Mouse (Mus musculus): ENCODE results near the gene Rufy2. TPM values are rescaled to one million over a fixed set of nuclear protein-coding genes. Genes with fewer than 3 reads are reported as not detected.

The Rufy2 gene
- polyA plus RNA-seq, 1 experiment: not detected

- H3K27ac ChIP-seq (ENCODE audit: insufficient read depth, low read depth, low read length): no peak overlapping the region
These were observed 28.2 kb downstream of the Rufy2 start for GRCm38 (mm10) chr10:63008193-63008592.

GRCm38 (mm10) chr10:63010268-63010667 lies 30.2 kb downstream of the Rufy2 start:
- Histone ChIP-seq H3K4me3 (ENCODE audit: insufficient read depth, low read depth, low read length) (no peak overlapping the region), H3K27ac (ENCODE audit: insufficient read depth, low read depth, low read length) (no peak overlapping the region), H3K4me1 (ENCODE audit: control insufficient read depth, insufficient read depth, low read length) (no peaks in the 10 kb centered on the region)
- TF ChIP-seq POLR2A (IDR thresholded peaks at IDR 0.05; ENCODE audit: insufficient read depth, low read depth, low read length): no peak
- TF ChIP-seq CTCF (IDR thresholded peaks at IDR 0.05; ENCODE audit: insufficient read depth, low read depth, low read length): no peak
- 67% methylated on average over 4 of the region's 4 CpGs for WGBS

More at GRCm38 (mm10) chr10:63008193-63008592, 28.2 kb downstream of the Rufy2 start:
- WGBS: 53% methylated on average over 3 of the region's 3 CpGs
- H3K4me1 ChIP-seq (ENCODE audit: control insufficient read depth, insufficient read depth, low read length): no peaks in the 10 kb centered on the region
- no peak overlapping the region for H3K4me3 ChIP-seq (ENCODE audit: insufficient read depth, low read depth, low read length)
- no peak for TF ChIP-seq POLR2A (IDR thresholded peaks at IDR 0.05; ENCODE audit: insufficient read depth, low read depth, low read length)
- no peak for TF ChIP-seq CTCF (IDR thresholded peaks at IDR 0.05; ENCODE audit: insufficient read depth, low read depth, low read length)

GRCm38 (mm10) chr10:63011556-63011955 lies 31.5 kb downstream of the Rufy2 start:
- H3K4me1 ChIP-seq (ENCODE audit: control insufficient read depth, insufficient read depth, low read length): no peaks in the 10 kb centered on the region
- 83% methylated on average over 6 of the region's 6 CpGs for WGBS
- no peak for TF ChIP-seq POLR2A (IDR thresholded peaks at IDR 0.05; ENCODE audit: insufficient read depth, low read depth, low read length)
- no peak for TF ChIP-seq CTCF (IDR thresholded peaks at IDR 0.05; ENCODE audit: insufficient read depth, low read depth, low read length)
- H3K27ac ChIP-seq (ENCODE audit: insufficient read depth, low read depth, low read length): no peak overlapping the region
- no peak overlapping the region for H3K4me3 ChIP-seq (ENCODE audit: insufficient read depth, low read depth, low read length)

GRCm38 (mm10) chr10:63013476-63013875 lies 33.5 kb downstream of the Rufy2 start:
- 33% methylated on average over 3 of the region's 3 CpGs for WGBS
- H3K27ac ChIP-seq (ENCODE audit: insufficient read depth, low read depth, low read length): no peak overlapping the region
- H3K4me1 ChIP-seq (ENCODE audit: control insufficient read depth, insufficient read depth, low read length): no peaks in the 10 kb centered on the region
- no peak for TF ChIP-seq POLR2A (IDR thresholded peaks at IDR 0.05; ENCODE audit: insufficient read depth, low read depth, low read length)
- no peak for TF ChIP-seq CTCF (IDR thresholded peaks at IDR 0.05; ENCODE audit: insufficient read depth, low read depth, low read length)
- H3K4me3 ChIP-seq (ENCODE audit: insufficient read depth, low read depth, low read length): no peak overlapping the region

- TF ChIP-seq CTCF (IDR thresholded peaks at IDR 0.05; ENCODE audit: insufficient read depth, low read depth, low read length): no peak
- no peak for TF ChIP-seq POLR2A (IDR thresholded peaks at IDR 0.05; ENCODE audit: insufficient read depth, low read depth, low read length)
- Histone ChIP-seq H3K4me1 (ENCODE audit: control insufficient read depth, insufficient read depth, low read length) (0 out of 2 replicates have a peak, but pooled peaks cover 2% of the 10 kb centered on the region), H3K4me3 (ENCODE audit: insufficient read depth, low read depth, low read length) (no peak overlapping the region), H3K27ac (ENCODE audit: insufficient read depth, low read depth, low read length) (no peak overlapping the region)
- 86% methylated on average over 9 of the region's 9 CpGs for WGBS
These were observed 34.1 kb downstream of the Rufy2 start for GRCm38 (mm10) chr10:63014168-63014567.

- TF ChIP-seq POLR2A (IDR thresholded peaks at IDR 0.05; ENCODE audit: insufficient read depth, low read depth, low read length) (no peak), CTCF (IDR thresholded peaks at IDR 0.05; ENCODE audit: insufficient read depth, low read depth, low read length) (no peak)
- 70% methylated on average over 6 of the region's 6 CpGs for WGBS
- Histone ChIP-seq H3K4me3 (ENCODE audit: insufficient read depth, low read depth, low read length) (no peak overlapping the region), H3K27ac (ENCODE audit: insufficient read depth, low read depth, low read length) (no peak overlapping the region), H3K4me1 (ENCODE audit: control insufficient read depth, insufficient read depth, low read length) (peaks cover 4% of the 10 kb centered on the region; the same call in 1 of the 2 replicates)
These were observed 39.3 kb downstream of the Rufy2 start for GRCm38 (mm10) chr10:63019304-63019703.

- Histone ChIP-seq H3K4me1 (ENCODE audit: control insufficient read depth, insufficient read depth, low read length) (peaks cover 7% of the 10 kb centered on the region; the same call in 1 of the 2 replicates), H3K4me3 (ENCODE audit: insufficient read depth, low read depth, low read length) (peak overlapping the region; percentile 22), H3K27ac (ENCODE audit: insufficient read depth, low read depth, low read length) (no peak overlapping the region)
- WGBS: 11% methylated on average over 4 of the region's 4 CpGs
- no peak for TF ChIP-seq POLR2A (IDR thresholded peaks at IDR 0.05; ENCODE audit: insufficient read depth, low read depth, low read length)
- no peak for TF ChIP-seq CTCF (IDR thresholded peaks at IDR 0.05; ENCODE audit: insufficient read depth, low read depth, low read length)
These were observed 41.7 kb downstream of the Rufy2 start for GRCm38 (mm10) chr10:63021702-63022101.

GRCm38 (mm10) chr10:63022541-63023120 lies 42.6 kb downstream of the Rufy2 start:
- WGBS: under 1% methylated on average over 27 of the region's 27 CpGs
- peaks cover 7% of the 10 kb centered on the region; the same call in 1 of the 2 replicates for H3K4me1 ChIP-seq (ENCODE audit: control insufficient read depth, insufficient read depth, low read length)
- TF ChIP-seq POLR2A (IDR thresholded peaks at IDR 0.05; ENCODE audit: insufficient read depth, low read depth, low read length): no peak
- no peak for TF ChIP-seq CTCF (IDR thresholded peaks at IDR 0.05; ENCODE audit: insufficient read depth, low read depth, low read length)

GRCm38 (mm10) chr10:63023121-63023748 lies 43.2 kb downstream of the Rufy2 start:
- under 1% methylated on average over 68 of the region's 68 CpGs for WGBS
- Histone ChIP-seq H3K4me3 (ENCODE audit: insufficient read depth, low read depth, low read length) (peak overlapping the region; percentile 96), H3K27ac (ENCODE audit: insufficient read depth, low read depth, low read length) (peak overlapping the region; percentile 100), H3K4me1 (ENCODE audit: control insufficient read depth, insufficient read depth, low read length) (peaks cover 7% of the 10 kb centered on the region; the same call in 1 of the 2 replicates)
- no peak for TF ChIP-seq CTCF (IDR thresholded peaks at IDR 0.05; ENCODE audit: insufficient read depth, low read depth, low read length)
- no peak for TF ChIP-seq POLR2A (IDR thresholded peaks at IDR 0.05; ENCODE audit: insufficient read depth, low read depth, low read length)

More at GRCm38 (mm10) chr10:63022541-63023120, 42.6 kb downstream of the Rufy2 start:
- peak overlapping the region; percentile 96 for H3K4me3 ChIP-seq (ENCODE audit: insufficient read depth, low read depth, low read length)
- H3K27ac ChIP-seq (ENCODE audit: insufficient read depth, low read depth, low read length): peak overlapping the region; percentile 100

Measured in olfactory bulb, adult 2 months (tissue).